Mouse (Mus musculus): ENCODE measurements around the gene Saal1. TPM values are rescaled to one million over a fixed set of nuclear protein-coding genes. Genes with fewer than 3 reads are reported as not detected.

The Saal1 gene
- polyA plus RNA-seq, 1 experiment from 2014 or later = 30.7 TPM

DNA sequence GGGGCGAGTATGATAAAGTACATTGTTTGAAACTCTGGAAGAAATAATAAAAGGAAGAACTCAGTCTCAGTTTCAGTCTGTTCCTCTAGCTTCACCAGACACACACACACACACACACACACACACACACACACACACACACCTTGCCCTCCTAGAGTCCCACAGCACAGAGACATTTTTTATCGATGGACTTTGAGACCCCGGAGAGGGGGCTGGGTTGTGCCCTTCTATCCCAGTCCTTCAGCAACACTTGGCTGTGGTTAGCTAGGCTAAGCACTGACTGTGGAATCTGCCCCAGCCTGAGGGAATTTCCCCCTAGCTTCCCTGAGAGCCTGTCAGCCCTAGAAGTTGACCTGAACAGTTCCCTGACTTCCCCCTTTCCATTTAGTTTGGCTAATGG lies 13.4 kb upstream of the Saal1 start:
- H3K27me3 ChIP-seq = peaks cover 9% of the 10 kb centered on the region; the same call in 1 of the 2 replicates
- WGBS = 96% methylated on average over 3 of the region's 3 CpGs
- no peak overlapping the region for H3K27ac ChIP-seq (replicated peaks)
- H3K4me1 ChIP-seq = no peaks in the 10 kb centered on the region
- H3K36me3 ChIP-seq = no peaks in the 10 kb centered on the region
- no peak for ATAC-seq (ENCODE audit: low FRiP score, low read depth)
- H3K9me3 ChIP-seq = no peaks in the 10 kb centered on the region
- no peak overlapping the region for H3K9ac ChIP-seq (replicated peaks)
- no peak overlapping the region for H3K4me3 ChIP-seq
- no peak overlapping the region for H3K4me2 ChIP-seq (replicated peaks)

GRCm38 (mm10) chr7:46723354-46723753 lies 12.9 kb upstream of the Saal1 start:
- no peaks in the 10 kb centered on the region for H3K9me3 ChIP-seq
- H3K4me3 ChIP-seq = no peak overlapping the region
- H3K9ac ChIP-seq (replicated peaks) = no peak overlapping the region
- H3K4me1 ChIP-seq = no peaks in the 10 kb centered on the region
- H3K4me2 ChIP-seq (replicated peaks) = no peak overlapping the region
- WGBS = 96% methylated on average over 6 of the region's 6 CpGs
- no peak overlapping the region for H3K27ac ChIP-seq (replicated peaks)
- peaks cover 9% of the 10 kb centered on the region; the same call in 1 of the 2 replicates for H3K27me3 ChIP-seq
- no peak for ATAC-seq (ENCODE audit: low FRiP score, low read depth)
- no peaks in the 10 kb centered on the region for H3K36me3 ChIP-seq

DNA sequence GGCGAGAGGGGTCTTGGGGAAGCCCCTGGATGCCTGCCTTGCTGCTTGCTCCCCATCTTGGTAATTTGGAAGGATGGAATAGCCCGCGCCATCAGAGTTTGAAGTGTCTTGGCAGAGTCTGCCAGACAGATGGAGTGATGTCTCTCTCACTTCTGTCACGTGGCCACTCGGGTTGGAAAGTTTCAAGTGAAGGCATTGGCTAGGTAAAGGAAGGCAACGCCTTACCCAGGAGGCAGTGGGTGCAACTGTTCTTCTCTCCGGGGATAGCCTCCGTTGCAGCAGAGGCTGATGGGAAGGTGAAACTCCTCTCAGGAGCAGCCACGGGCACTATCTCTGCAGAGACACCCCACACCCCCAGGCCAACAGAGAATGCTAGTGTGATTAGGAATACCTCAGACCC lies 10.0 kb upstream of the Saal1 start:
- no peak overlapping the region for H3K9ac ChIP-seq (replicated peaks)
- WGBS = 74% methylated on average over 9 of the region's 9 CpGs
- H3K9me3 ChIP-seq = no peaks in the 10 kb centered on the region
- H3K27ac ChIP-seq (replicated peaks) = no peak overlapping the region
- H3K4me1 ChIP-seq = no peaks in the 10 kb centered on the region
- peaks cover 9% of the 10 kb centered on the region; the same call in 1 of the 2 replicates for H3K27me3 ChIP-seq
- H3K4me2 ChIP-seq (replicated peaks) = no peak overlapping the region
- H3K4me3 ChIP-seq = no peak overlapping the region
- no peaks in the 10 kb centered on the region for H3K36me3 ChIP-seq
- no peak for ATAC-seq (ENCODE audit: low FRiP score, low read depth)

GRCm38 (mm10) chr7:46719526-46719925 lies 9.0 kb upstream of the Saal1 start:
- Histone ChIP-seq H3K36me3 (no peaks in the 10 kb centered on the region), H3K27ac (replicated peaks) (no peak overlapping the region), H3K4me3 (no peak overlapping the region), H3K27me3 (peaks cover 9% of the 10 kb centered on the region; the same call in 1 of the 2 replicates), H3K4me1 (no peaks in the 10 kb centered on the region), H3K9ac (replicated peaks) (no peak overlapping the region), H3K9me3 (no peaks in the 10 kb centered on the region), H3K4me2 (replicated peaks) (no peak overlapping the region)
- 83% methylated on average over 7 of the region's 7 CpGs for WGBS
- ATAC-seq (ENCODE audit: low FRiP score, low read depth) = no peak

DNA sequence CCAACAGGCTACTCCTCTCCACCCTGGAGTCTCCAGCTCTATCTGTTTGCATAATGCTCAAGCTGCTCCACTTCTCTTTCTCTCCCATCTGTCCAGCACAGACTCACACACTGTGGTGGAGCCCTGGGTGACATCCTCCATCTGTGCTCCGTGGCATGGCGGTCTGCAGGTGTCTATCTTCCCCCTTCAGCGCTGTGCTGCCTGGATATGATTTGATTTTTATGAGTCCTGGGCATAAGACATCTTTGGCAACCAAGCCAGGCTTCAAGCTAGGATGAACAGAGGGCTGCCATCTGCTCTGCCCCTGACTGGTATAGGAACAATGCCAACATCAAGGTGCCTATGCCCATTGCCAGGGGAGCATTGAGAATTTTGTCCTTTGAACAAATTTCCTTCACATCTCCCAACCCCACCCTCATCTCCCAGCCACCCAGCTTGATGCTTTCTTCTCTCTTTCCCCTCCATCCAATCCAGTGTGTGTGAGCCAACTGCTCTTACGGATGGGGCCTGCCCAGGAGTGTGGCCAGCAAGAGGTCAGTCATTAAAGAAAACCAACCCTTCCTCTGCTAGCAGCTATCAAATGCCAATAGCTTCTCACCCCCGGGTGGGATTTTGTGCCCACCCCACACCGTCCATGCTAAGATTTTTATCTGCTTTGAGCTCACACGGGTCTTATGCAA lies 8.3 kb upstream of the Saal1 start:
- no peaks in the 10 kb centered on the region for H3K9me3 ChIP-seq
- no peak overlapping the region for H3K4me3 ChIP-seq
- 77% methylated on average over 7 of the region's 7 CpGs for WGBS
- H3K9ac ChIP-seq (replicated peaks) = no peak overlapping the region
- ATAC-seq (ENCODE audit: low FRiP score, low read depth) = no peak
- no peaks in the 10 kb centered on the region for H3K36me3 ChIP-seq
- H3K27ac ChIP-seq (replicated peaks) = no peak overlapping the region
- H3K4me1 ChIP-seq = no peaks in the 10 kb centered on the region
- peaks cover 9% of the 10 kb centered on the region; the same call in 1 of the 2 replicates for H3K27me3 ChIP-seq
- no peak overlapping the region for H3K4me2 ChIP-seq (replicated peaks)

- Histone ChIP-seq H3K9ac (replicated peaks) (no peak overlapping the region), H3K4me3 (no peak overlapping the region), H3K27ac (replicated peaks) (no peak overlapping the region), H3K4me1 (no peaks in the 10 kb centered on the region), H3K27me3 (0 out of 2 replicates have a peak, but pooled peaks cover 5% of the 10 kb centered on the region), H3K9me3 (no peaks in the 10 kb centered on the region), H3K4me2 (replicated peaks) (no peak overlapping the region), H3K36me3 (no peaks in the 10 kb centered on the region)
- WGBS = 63% methylated on average over 5 of the region's 5 CpGs
- ATAC-seq (ENCODE audit: low FRiP score, low read depth) = no peak
These were observed 6.4 kb upstream of the Saal1 start for GRCm38 (mm10) chr7:46716897-46717296.

DNA sequence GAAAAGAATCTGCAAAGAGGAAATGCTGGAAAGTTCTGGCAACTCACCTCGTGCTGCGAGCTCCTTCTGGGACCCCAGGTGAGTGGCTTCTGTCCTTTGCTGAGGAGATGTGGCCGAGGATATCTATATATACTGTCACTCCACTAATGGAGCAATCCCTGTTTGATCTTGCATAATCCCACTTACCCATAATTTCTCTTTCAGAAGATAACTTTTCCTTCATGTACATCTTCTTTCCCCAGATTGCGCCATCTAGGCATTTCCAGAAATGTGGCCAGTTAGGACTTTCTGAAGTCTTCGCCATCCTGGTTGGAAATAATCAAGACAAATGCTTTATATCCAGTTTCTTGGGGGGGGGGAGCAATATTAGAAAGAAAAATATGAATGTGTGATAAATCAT lies 5.1 kb upstream of the Saal1 start, which contains the start of gene Saa3:
TSS of gene Saa3 (minus strand) at position 101 of the 400 bp plus-strand sequence.
- H3K36me3 ChIP-seq = no peaks in the 10 kb centered on the region
- ATAC-seq (ENCODE audit: low FRiP score, low read depth) = no peak
- WGBS = 87% methylated on average over 5 of the region's 5 CpGs

GRCm38 (mm10) chr7:46714518-46714917 lies 4.0 kb upstream of the Saal1 start:
- 32% methylated on average over 6 of the region's 6 CpGs for WGBS
- no peaks in the 10 kb centered on the region for H3K9me3 ChIP-seq
- no peak for ATAC-seq (ENCODE audit: low FRiP score, low read depth)
- H3K4me3 ChIP-seq = no peak overlapping the region
- H3K9ac ChIP-seq (replicated peaks) = no peak overlapping the region
- H3K27me3 ChIP-seq = 0 out of 2 replicates have a peak, but pooled peaks cover 3% of the 10 kb centered on the region
- no peaks in the 10 kb centered on the region for H3K36me3 ChIP-seq
- H3K4me2 ChIP-seq (replicated peaks) = no peak overlapping the region
- H3K4me1 ChIP-seq = peaks cover 3% of the 10 kb centered on the region; the same call in 1 of the 2 replicates
- no peak overlapping the region for H3K27ac ChIP-seq (replicated peaks)

More for the DNA sequence above, 5.1 kb upstream of the Saal1 start, which contains the start of gene Saa3:
- Histone ChIP-seq H3K9me3 (no peaks in the 10 kb centered on the region), H3K4me2 (replicated peaks) (no peak within 1 kb of the TSS), H3K9ac (replicated peaks) (no peak within 1 kb of the TSS), H3K4me1 (no peaks in the 10 kb centered on the region), H3K27me3 (0 out of 2 replicates have a peak, but pooled peaks cover 5% of the 10 kb centered on the region), H3K4me3 (no peak within 1 kb of the TSS), H3K27ac (replicated peaks) (no peak within 1 kb of the TSS)

GRCm38 (mm10) chr7:46712250-46712649 lies 1.8 kb upstream of the Saal1 start:
- H3K36me3 ChIP-seq = peaks cover 11% of the 10 kb centered on the region
- no peak overlapping the region for H3K4me3 ChIP-seq
- no peak for ATAC-seq (ENCODE audit: low FRiP score, low read depth)
- H3K27me3 ChIP-seq = no peaks in the 10 kb centered on the region
- no peaks in the 10 kb centered on the region for H3K9me3 ChIP-seq
- H3K9ac ChIP-seq (replicated peaks) = no peak overlapping the region
- no peak overlapping the region for H3K27ac ChIP-seq (replicated peaks)
- 85% methylated on average over 6 of the region's 6 CpGs for WGBS
- no peak overlapping the region for H3K4me2 ChIP-seq (replicated peaks)
- peaks cover 9% of the 10 kb centered on the region; the same call in 1 of the 2 replicates for H3K4me1 ChIP-seq

DNA sequence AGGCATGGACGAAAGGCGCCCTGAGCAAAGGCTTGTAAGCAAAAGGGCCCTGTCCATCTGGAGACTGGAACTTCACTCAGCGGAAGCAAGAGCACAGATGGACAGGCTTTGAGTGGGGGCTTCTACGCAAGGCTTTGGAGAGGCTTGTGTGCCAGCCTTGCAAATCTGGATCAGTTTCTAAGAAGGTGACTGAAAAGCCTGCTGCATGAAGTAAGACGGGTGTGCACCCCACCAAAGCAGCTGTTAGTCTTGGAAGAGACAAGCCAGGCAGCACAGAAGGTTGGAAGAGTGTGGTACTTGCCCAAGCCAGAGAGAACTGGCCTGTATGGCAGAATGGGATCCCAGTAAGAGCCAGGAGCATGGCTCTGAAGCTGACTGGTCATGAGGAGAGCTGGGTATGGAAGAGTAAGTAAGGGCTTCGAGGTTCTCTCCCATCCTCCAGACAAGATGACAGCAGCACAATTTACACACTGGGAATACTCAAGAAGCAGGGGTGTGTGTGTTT lies 9.9 kb downstream of the Saal1 start:
- H3K27ac ChIP-seq (replicated peaks) = no peak overlapping the region
- no peak overlapping the region for H3K9ac ChIP-seq (replicated peaks)
- no peak overlapping the region for H3K4me3 ChIP-seq
- no peaks in the 10 kb centered on the region for H3K9me3 ChIP-seq
- no peak for ATAC-seq (ENCODE audit: low FRiP score, low read depth)
- no peaks in the 10 kb centered on the region for H3K4me1 ChIP-seq
- H3K27me3 ChIP-seq = no peaks in the 10 kb centered on the region
- H3K36me3 ChIP-seq = peaks cover 99% of the 10 kb centered on the region
- 92% methylated on average over 6 of the region's 6 CpGs for WGBS
- H3K4me2 ChIP-seq (replicated peaks) = no peak overlapping the region

DNA sequence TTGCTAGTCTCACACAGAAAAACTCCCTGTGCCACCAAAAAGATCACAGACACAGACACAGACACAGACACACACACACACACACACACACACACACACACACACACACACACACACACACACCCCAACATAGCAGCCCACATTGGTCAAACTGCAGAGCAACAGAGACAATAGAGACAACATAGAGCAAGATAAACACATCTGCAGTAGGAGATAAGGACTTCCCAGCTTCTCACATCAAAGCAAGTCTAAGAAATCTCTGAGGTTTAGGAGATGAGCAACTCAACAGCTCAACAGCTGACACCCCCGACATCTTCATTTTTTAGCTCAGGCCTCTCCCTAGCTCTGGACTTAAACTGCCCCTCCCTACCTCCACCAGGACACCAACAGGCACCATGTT lies 13.7 kb downstream of the Saal1 start:
- H3K4me2 ChIP-seq (replicated peaks) = no peak overlapping the region
- peaks cover 80% of the 10 kb centered on the region for H3K36me3 ChIP-seq

GRCm38 (mm10) chr7:46686827-46687226 lies 23.7 kb downstream of the Saal1 start:
- Histone ChIP-seq H3K4me1 (no peaks in the 10 kb centered on the region), H3K4me2 (replicated peaks) (no peak overlapping the region), H3K27ac (replicated peaks) (no peak overlapping the region), H3K9me3 (no peaks in the 10 kb centered on the region), H3K36me3 (peaks cover 43% of the 10 kb centered on the region), H3K27me3 (no peaks in the 10 kb centered on the region), H3K9ac (replicated peaks) (no peak overlapping the region), H3K4me3 (no peak overlapping the region)
- no peak for ATAC-seq (ENCODE audit: low FRiP score, low read depth)
- WGBS = 85% methylated on average over 5 of the region's 5 CpGs

More for the DNA sequence above, 13.7 kb downstream of the Saal1 start:
- no peak overlapping the region for H3K4me3 ChIP-seq
- no peak overlapping the region for H3K27ac ChIP-seq (replicated peaks)
- H3K27me3 ChIP-seq = no peaks in the 10 kb centered on the region
- WGBS = 78% methylated on average over 1 of the region's 1 CpGs
- H3K9me3 ChIP-seq = no peaks in the 10 kb centered on the region
- H3K4me1 ChIP-seq = no peaks in the 10 kb centered on the region
- H3K9ac ChIP-seq (replicated peaks) = no peak overlapping the region
- ATAC-seq (ENCODE audit: low FRiP score, low read depth) = no peak
